Mouse (Mus musculus) midbrain, postnatal 0 days (tissue): ENCODE results near the gene Skint6. TPM values are rescaled to one million over a fixed set of nuclear protein-coding genes. Genes with fewer than 3 reads are reported as not detected.
"Not testable (repeated sequence)": the region's sequence is repeated elsewhere in the genome, so short reads cannot be mapped to it uniquely, and the experiment has no call there.

Experiments used
- ATAC-seq: fragments of 200-750 bp; cut with Nextera tagmentation; 2 replicates; pipeline ENCODE4 v1.8.0; 2017; ENCODE audit warnings: moderate number of reproducible peaks, mild to moderate bottlenecking, moderate TSS enrichment, moderate library complexity; ENCODE audit not compliant: low FRiP score
- DNase-seq: peaks from one replicate; pipeline ENCODE4 v3.0.0-alpha.2; 2015; ENCODE audit warnings: low spot score
- H3K27ac ChIP-seq: fragments of 300-500 bp; sonication (generic); 2 replicates; pipeline ENCODE4 v1.5.1; 2014; ENCODE audit warnings: low read depth, mild to moderate bottlenecking, low read length, mixed read lengths
- H3K27me3 ChIP-seq: fragments of 300-500 bp; sonication (generic); 2 replicates; pipeline ENCODE4 v1.6.1; 2014; ENCODE audit warnings: low read length, control low read depth, mixed read lengths; ENCODE audit not compliant: insufficient read depth
- H3K36me3 ChIP-seq: fragments of 300-500 bp; sonication (generic); 2 replicates; pipeline ENCODE4 v1.6.1; 2014; ENCODE audit warnings: low read length, control low read depth, mixed read lengths; ENCODE audit not compliant: insufficient read depth
- H3K4me1 ChIP-seq: fragments of 300-500 bp; sonication (generic); 2 replicates; pipeline ENCODE4 v1.6.1; 2014; ENCODE audit warnings: mild to moderate bottlenecking, control low read depth, antibody characterized with exemption, low read length, mixed read lengths; ENCODE audit not compliant: insufficient read depth
- H3K4me2 ChIP-seq: fragments of 300-500 bp; sonication (generic); 2 replicates; pipeline ENCODE4 v1.6.1; 2014; ENCODE audit warnings: low read depth, mild to moderate bottlenecking, low read length, mixed read lengths; ENCODE audit not compliant: poor library complexity, severe bottlenecking
- H3K4me3 ChIP-seq: fragments of 300-500 bp; sonication (generic); 2 replicates; pipeline ENCODE4 v1.5.1; 2014; ENCODE audit warnings: low read depth, mild to moderate bottlenecking, low read length, moderate library complexity
- H3K9ac ChIP-seq: fragments of 300-500 bp; sonication (generic); replicated peaks from 2 replicates; pipeline ENCODE4 v1.6.1; 2014; ENCODE audit warnings: mild to moderate bottlenecking, low read length, moderate library complexity, mixed read lengths; ENCODE audit not compliant: poor library complexity, severe bottlenecking
- H3K9me3 ChIP-seq: fragments of 300-500 bp; sonication (generic); 2 replicates; pipeline ENCODE4 v1.6.1; 2016; ENCODE audit warnings: low read length, control low read depth
- CTCF ChIP-seq: IDR thresholded peaks from 2 replicates; pipeline ENCODE4 v1.5.1; 2016; ENCODE audit warnings: antibody characterized with exemption, mild to moderate bottlenecking
- WGBS: fragments of 180-500 bp; shearing (Covaris S2); extraction: QIAGEN DNeasy Blood & Tissue Kit; methylation state at CpG from one replicate; pipeline ENCODE4 v1.1.7; 2014; 5-methylcytosine and 5-hydroxymethylcytosine counted together
- polyA plus RNA-seq: library from polyadenylated mRNA; unstranded; fragments of >200 nt; fragmentation: Nextera tagmentation; extraction: Ambion mirVana; gene quantifications from 2 replicates; pipeline ENCODE4 v1.2.1, GENCODE M21; 2015
- total RNA-seq: library from RNA; depleted of rRNA; stranded (reverse); fragments of >200 nt; gene quantifications from 2 replicates; pipeline ENCODE4 v1.2.3, GENCODE M21; 2014; rRNA removed

Gene Skint6
- not detected in 2 replicates for total RNA-seq
- not detected in 2 replicates for polyA plus RNA-seq

- no peak for ATAC-seq
- H3K27me3 ChIP-seq, result no peaks in the 10 kb centered on the region
- WGBS, result 50% methylated on average over 2 of the region's 2 CpGs
These were observed at the start of gene Skint6 for GRCm38 (mm10) chr4:113286873-113287272. TSS of gene Skint6 (minus strand) at chr4:113286973.

GRCm38 (mm10) chr4:113320911-113321310 is 34.1 kb upstream of the Skint6 start:
- no peak for TF ChIP-seq CTCF
- Histone ChIP-seq H3K4me1 (no peaks in the 10 kb centered on the region), H3K36me3 (no peaks in the 10 kb centered on the region), H3K27ac (no peak overlapping the region), H3K27me3 (no peaks in the 10 kb centered on the region), H3K4me2 (no peak overlapping the region), H3K9ac (no peak overlapping the region), H3K9me3 (peaks cover 38% of the 10 kb centered on the region), H3K4me3 (no peak overlapping the region)
- ATAC-seq, result no peak
- DNase-seq, result no peak
- WGBS, result 86% methylated on average over 1 of the region's 1 CpGs

More at GRCm38 (mm10) chr4:113286873-113287272, at the start of gene Skint6:
- Histone ChIP-seq H3K4me2 (no peak within 1 kb of the TSS), H3K4me3 (no peak within 1 kb of the TSS), H3K9me3 (peaks cover 20% of the 10 kb centered on the region), H3K27ac (no peak within 1 kb of the TSS), H3K9ac (no peak within 1 kb of the TSS), H3K36me3 (no peaks in the 10 kb centered on the region), H3K4me1 (no peaks in the 10 kb centered on the region)
- DNase-seq, result no peak
- TF ChIP-seq CTCF, result no peak

DNA sequence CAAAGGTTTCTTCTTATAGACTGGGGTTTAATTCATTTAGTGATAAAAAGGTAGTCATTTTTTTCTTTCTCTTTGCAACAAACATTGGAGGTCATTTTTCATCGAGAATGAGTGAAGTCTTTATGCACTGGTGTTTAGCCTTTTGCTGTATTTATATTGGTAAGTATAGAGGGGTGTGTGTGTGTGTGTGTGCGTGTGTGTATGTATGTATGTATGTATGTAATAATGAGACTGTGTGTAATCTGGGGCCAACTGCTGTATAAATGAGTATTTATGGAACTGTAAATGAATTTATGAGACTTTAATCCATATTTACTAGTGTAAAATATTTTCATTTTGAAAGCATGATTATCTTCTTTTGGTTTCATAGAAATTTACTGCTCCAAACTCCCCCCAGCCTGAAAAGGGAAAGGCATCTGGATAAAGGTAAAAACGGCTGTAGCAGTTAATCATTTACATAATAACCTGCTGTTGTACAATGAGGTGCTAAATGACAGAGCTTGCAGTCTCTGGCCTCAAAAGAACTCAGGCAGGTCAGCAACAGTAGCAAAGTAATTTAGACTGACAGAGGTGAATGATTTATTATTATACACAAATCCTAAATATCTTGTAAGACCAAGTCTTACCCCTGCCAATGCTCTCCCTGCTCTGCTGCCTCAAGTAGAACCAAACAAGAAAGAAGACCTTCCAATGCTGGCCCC is 15.2 kb upstream of the Skint6 start:
- Histone ChIP-seq H3K4me3 (no peak overlapping the region), H3K4me2 (no peak overlapping the region), H3K27ac (no peak overlapping the region), H3K27me3 (no peaks in the 10 kb centered on the region), H3K9me3 (peaks cover 13% of the 10 kb centered on the region), H3K9ac (no peak overlapping the region), H3K4me1 (no peaks in the 10 kb centered on the region), H3K36me3 (no peaks in the 10 kb centered on the region)
- 70% methylated on average over 3 of the region's 3 CpGs for WGBS
- DNase-seq, result no peak
- TF ChIP-seq CTCF, result no peak
- no peak for ATAC-seq

DNA sequence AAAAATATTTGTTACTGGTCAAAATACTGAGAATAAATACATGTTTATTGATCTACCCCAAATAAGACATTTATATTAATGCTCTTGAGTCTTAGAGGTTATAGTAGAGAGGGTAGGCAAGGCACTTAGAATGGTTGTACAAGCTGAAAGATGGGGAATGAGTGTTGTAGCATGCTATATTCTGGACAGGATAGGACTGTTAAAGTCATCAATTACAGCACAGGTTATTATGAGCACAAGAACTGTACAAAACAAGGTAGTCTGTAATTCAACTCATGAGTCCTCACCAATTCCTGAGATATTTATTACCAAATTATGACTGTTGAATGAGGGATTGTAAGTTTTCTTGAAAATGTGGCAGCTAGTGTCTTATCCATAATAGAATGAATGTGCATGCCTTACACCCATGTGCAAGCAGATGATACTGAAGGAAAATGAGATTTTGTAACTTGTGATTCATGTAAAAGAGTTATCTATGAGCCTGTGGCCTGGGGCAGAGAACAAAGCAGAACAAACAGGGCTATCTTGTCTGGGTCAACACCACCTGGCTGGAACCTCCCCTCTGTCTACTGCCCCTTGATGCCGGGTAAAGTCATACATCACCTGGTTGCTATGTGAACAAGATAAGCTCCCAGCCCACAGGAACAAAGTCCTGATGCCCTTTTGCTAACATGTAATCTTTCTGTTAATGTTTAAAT is 23.3 kb downstream of the Skint6 start:
- no peak overlapping the region for H3K27ac ChIP-seq
- DNase-seq (no peak), ATAC-seq (no peak)
- 100% methylated on average over 1 of the region's 1 CpGs for WGBS
- H3K27me3 ChIP-seq, result no peaks in the 10 kb centered on the region
- no peak overlapping the region for H3K9ac ChIP-seq
- no peaks in the 10 kb centered on the region for H3K36me3 ChIP-seq
- H3K4me3 ChIP-seq, result no peak overlapping the region
- no peak for TF ChIP-seq CTCF
- peaks cover 17% of the 10 kb centered on the region for H3K9me3 ChIP-seq
- H3K4me2 ChIP-seq, result no peak overlapping the region
- no peaks in the 10 kb centered on the region for H3K4me1 ChIP-seq

- Histone ChIP-seq H3K27ac (no peak overlapping the region), H3K4me2 (no peak overlapping the region), H3K9me3 (peaks cover 18% of the 10 kb centered on the region; the same call in 1 of the 2 replicates), H3K4me1 (no peaks in the 10 kb centered on the region), H3K9ac (no peak overlapping the region), H3K4me3 (no peak overlapping the region), H3K36me3 (no peaks in the 10 kb centered on the region), H3K27me3 (no peaks in the 10 kb centered on the region)
- no peak for TF ChIP-seq CTCF
- no peak for ATAC-seq
- no peak for DNase-seq
These were observed 41.0 kb downstream of the Skint6 start for GRCm38 (mm10) chr4:113245808-113246207.

GRCm38 (mm10) chr4:113067621-113068020 is 219.2 kb downstream of the Skint6 start:
- DNase-seq (no peak), ATAC-seq (no peak)
- H3K9me3 ChIP-seq, result peaks cover 9% of the 10 kb centered on the region; the same call in 1 of the 2 replicates
- H3K36me3 ChIP-seq, result no peaks in the 10 kb centered on the region
- no peak overlapping the region for H3K27ac ChIP-seq
- no peak overlapping the region for H3K4me2 ChIP-seq
- no peaks in the 10 kb centered on the region for H3K27me3 ChIP-seq
- WGBS, result 62% methylated on average over 3 of the region's 3 CpGs
- no peaks in the 10 kb centered on the region for H3K4me1 ChIP-seq
- H3K9ac ChIP-seq, result no peak overlapping the region
- no peak overlapping the region for H3K4me3 ChIP-seq
- no peak for TF ChIP-seq CTCF

- WGBS, result 40% methylated on average over 22 of the region's 22 CpGs
- DNase-seq, H3K4me1 ChIP-seq, H3K9ac ChIP-seq, H3K27me3 ChIP-seq, H3K4me3 ChIP-seq, H3K4me2 ChIP-seq, H3K27ac ChIP-seq, ATAC-seq, H3K36me3 ChIP-seq: not testable (repeated sequence)
- peaks cover 22% of the 10 kb centered on the region; the same call in 1 of the 2 replicates for H3K9me3 ChIP-seq
These were observed 307.6 kb downstream of the Skint6 start for GRCm38 (mm10) chr4:112979160-112979559.
